Mouse (Mus musculus) thymus, adult 2 months (tissue): ENCODE measurements around the gene Maml3. TPM values are rescaled to one million over a fixed set of nuclear protein-coding genes. Genes with fewer than 3 reads are reported as not detected.

Source experiments
- DNase-seq: peaks from one replicate; pipeline ENCODE4 v3.0.0; 2021
- H3K27ac ChIP-seq: fragments of 200-500 bp; 2 replicates; pipeline ENCODE4 v1.5.1; 2012; ENCODE audit warnings: low read length, control low read depth; ENCODE audit not compliant: control insufficient read depth, insufficient read depth
- H3K27me3 ChIP-seq: fragments of 200-500 bp; 2 replicates; pipeline ENCODE4 v1.6.1; 2012; ENCODE audit warnings: mild to moderate bottlenecking, low read length, moderate library complexity, mixed read lengths; ENCODE audit not compliant: control insufficient read depth, insufficient read depth
- H3K36me3 ChIP-seq: fragments of 200-500 bp; 2 replicates; pipeline ENCODE4 v1.6.1; 2012; ENCODE audit warnings: mild to moderate bottlenecking, low read length, moderate library complexity; ENCODE audit not compliant: control insufficient read depth, insufficient read depth
- H3K4me1 ChIP-seq: fragments of 200-500 bp; replicated peaks from 2 replicates; pipeline ENCODE4 v1.6.1; 2012; ENCODE audit warnings: low read length; ENCODE audit not compliant: control insufficient read depth, insufficient read depth
- H3K4me3 ChIP-seq: fragments of 200-500 bp; 2 replicates; pipeline ENCODE4 v1.5.1; 2012; ENCODE audit warnings: mild to moderate bottlenecking, low read length, control low read depth, moderate library complexity; ENCODE audit not compliant: control insufficient read depth, insufficient read depth
- CTCF ChIP-seq: fragments of 200-500 bp; IDR thresholded peaks from 2 replicates; pipeline ENCODE4 v1.5.1; 2012; ENCODE audit warnings: mild to moderate bottlenecking, control low read depth, low read length, moderate library complexity, borderline replicate concordance; ENCODE audit not compliant: control insufficient read depth, poor library complexity, insufficient read depth; ENCODE audit errors: extremely low read depth
- POLR2A ChIP-seq: fragments of 200-500 bp; IDR thresholded peaks from 2 replicates; pipeline ENCODE4 v1.6.1; 2012; ENCODE audit warnings: mild to moderate bottlenecking, low read length, control low read depth, moderate library complexity; ENCODE audit not compliant: control insufficient read depth, poor library complexity, insufficient read depth; ENCODE audit errors: extremely low read depth
- WGBS: fragments of 180-500 bp; shearing (Covaris S2); methylation state at CpG from one replicate; pipeline ENCODE4 v1.1.7; 2018; 5-methylcytosine and 5-hydroxymethylcytosine counted together
- polyA plus RNA-seq: library from polyadenylated mRNA; depleted of rRNA; stranded (reverse); fragments of >200 nt; gene quantifications from 2 replicates; pipeline ENCODE4 v1.2.3, GENCODE M21; 2012

Maml3 gene
- polyA plus RNA-seq, 1 experiment, result 3.5 TPM

DNA sequence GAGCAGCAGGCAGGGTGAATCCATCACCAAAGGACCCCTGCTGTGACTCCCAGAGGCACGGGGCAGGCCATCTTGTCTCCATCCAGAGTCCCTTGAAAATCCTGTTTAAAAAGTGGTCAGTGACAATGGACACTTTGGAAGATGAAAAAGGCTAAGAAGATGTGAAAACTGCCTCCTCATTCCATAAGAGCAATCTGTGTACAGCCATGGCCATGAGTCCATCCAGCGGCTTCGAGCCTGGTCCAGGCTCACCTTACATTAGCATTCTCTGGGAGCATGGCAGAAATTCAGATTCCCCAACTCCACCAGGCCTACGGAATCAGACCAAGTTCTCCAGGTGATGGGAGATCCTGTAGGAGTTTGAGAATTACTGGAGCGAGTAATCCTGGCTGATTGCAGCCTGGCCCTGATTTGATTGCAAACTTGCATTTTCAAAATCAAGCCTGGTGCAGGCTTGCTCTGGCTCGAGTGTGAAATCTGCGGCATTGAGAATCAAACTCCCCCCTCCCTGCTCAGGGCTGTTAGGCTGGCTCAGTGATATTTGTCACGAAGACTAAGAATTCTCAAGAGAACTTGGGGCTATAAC is 402.1 kb downstream of the Maml3 start:
- TF ChIP-seq CTCF (no peak), POLR2A (no peak)
- no peaks in the 10 kb centered on the region for H3K27me3 ChIP-seq
- no peak for DNase-seq
- H3K4me3 ChIP-seq, result no peak overlapping the region
- WGBS, result 95% methylated on average over 8 of the region's 8 CpGs
- no peak overlapping the region for H3K27ac ChIP-seq
- peaks cover 20% of the 10 kb centered on the region for H3K4me1 ChIP-seq
- H3K36me3 ChIP-seq, result no peaks in the 10 kb centered on the region

DNA sequence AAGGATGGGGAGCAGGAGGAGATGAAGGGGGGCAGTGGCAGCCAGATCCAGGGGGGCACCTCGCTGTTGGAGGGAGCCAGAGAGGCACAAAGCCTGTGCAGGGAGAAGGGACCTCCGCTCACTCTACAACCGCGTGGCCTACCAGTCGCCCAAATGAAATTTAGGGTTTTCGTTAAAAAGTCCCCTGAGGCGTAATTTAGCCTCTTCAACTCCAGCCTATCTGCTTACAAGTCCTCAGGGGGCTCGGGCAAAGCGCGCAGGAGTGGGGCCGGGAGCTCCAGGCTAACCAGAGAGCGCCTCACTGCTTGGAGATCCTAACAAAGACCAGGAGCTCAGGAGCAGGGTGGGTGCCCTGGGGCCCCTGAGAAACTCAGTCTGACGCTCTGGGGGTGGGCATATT is 402.9 kb downstream of the Maml3 start:
- H3K27me3 ChIP-seq, result no peaks in the 10 kb centered on the region
- no peaks in the 10 kb centered on the region for H3K36me3 ChIP-seq
- no peak overlapping the region for H3K4me3 ChIP-seq
- 48% methylated on average over 13 of the region's 13 CpGs for WGBS
- no peak overlapping the region for H3K27ac ChIP-seq
- peak; percentile 10 for DNase-seq
- TF ChIP-seq CTCF, result no peak
- TF ChIP-seq POLR2A, result no peak
- peaks cover 20% of the 10 kb centered on the region for H3K4me1 ChIP-seq

DNA sequence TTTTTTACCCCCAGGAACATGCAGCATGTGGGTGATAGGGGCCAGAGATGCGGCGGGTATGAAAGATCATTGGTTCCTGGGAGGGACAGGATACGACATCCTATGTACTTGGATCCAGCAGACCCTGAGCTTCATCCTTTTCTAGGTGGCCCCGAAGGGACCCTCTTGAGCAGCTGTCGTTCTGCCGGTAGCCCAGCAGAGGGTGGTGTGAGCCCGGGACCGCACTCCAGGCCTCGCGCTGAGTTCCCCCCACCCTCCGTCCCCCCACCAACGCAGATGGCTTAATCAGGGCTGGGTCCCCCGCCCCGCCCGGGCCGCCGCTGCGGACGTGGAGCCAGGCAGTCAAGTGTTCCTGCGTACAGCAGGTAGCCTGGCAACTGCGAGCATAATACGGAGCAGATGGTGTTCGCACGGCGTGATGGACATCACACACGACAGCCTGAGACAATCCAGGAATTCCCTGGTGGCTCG is 403.6 kb downstream of the Maml3 start:
- Histone ChIP-seq H3K4me1 (peaks cover 20% of the 10 kb centered on the region), H3K4me3 (peak overlapping the region; percentile 48), H3K27me3 (no peaks in the 10 kb centered on the region), H3K27ac (no peak overlapping the region), H3K36me3 (no peaks in the 10 kb centered on the region)
- TF ChIP-seq POLR2A (no peak), CTCF (peak; percentile 90)
- WGBS, result under 1% methylated on average over 27 of the region's 27 CpGs
- peak; percentile 75 for DNase-seq

DNA sequence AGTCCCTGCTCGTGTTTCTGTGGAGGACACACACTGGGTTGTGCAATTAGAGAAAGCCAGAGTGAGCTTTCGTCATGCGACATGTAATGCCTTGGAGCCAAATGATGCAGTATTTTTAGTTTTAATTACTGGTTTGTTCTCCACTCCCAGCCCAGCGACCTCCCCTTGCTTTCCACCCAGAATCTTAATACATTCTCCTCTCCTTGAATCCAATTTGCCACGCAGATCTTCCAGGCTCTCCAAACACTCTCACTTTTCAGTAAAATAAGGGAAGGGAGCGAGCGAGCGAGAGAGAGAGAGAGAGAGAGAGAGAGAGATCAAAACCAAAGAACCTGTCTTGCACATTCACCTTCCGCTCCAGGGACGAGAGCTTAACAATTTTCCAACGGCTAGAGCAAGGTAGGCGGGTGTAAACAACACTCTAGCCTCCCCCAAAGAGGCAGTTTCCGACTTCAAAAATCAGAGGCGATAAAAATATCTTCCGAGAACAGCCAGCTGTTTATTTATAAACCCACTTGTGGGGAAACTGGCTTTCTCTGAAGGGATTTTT is 404.1 kb downstream of the Maml3 start:
- no peak overlapping the region for H3K4me3 ChIP-seq
- 11% methylated on average over 15 of the region's 15 CpGs for WGBS
- no peak overlapping the region for H3K27ac ChIP-seq
- DNase-seq, result peak; percentile 24
- TF ChIP-seq CTCF (no peak), POLR2A (no peak)
- H3K27me3 ChIP-seq, result no peaks in the 10 kb centered on the region
- H3K36me3 ChIP-seq, result no peaks in the 10 kb centered on the region
- H3K4me1 ChIP-seq, result peaks cover 20% of the 10 kb centered on the region

DNA sequence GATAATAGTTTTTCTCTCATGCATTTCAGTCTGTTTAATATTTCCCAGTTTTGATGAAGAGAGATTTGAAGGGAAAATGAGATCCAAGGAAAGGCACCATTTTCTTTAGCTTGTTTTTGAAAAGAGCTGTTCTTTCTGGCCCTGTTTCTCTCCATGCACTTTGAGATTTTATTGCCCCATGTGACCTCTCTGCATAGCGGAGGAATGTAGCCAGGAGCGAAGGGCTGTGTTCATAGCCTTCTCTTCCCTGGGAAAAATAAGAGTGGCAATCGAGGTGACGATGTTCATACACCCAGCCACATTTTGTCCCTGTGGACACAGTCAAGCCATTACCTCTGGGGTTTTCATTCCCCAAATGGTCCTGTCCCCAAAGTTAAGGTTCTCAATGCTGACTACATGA is 404.8 kb downstream of the Maml3 start:
- H3K27me3 ChIP-seq, result no peaks in the 10 kb centered on the region
- no peak overlapping the region for H3K27ac ChIP-seq
- WGBS, result 96% methylated on average over 4 of the region's 4 CpGs
- no peak overlapping the region for H3K4me3 ChIP-seq
- no peak for TF ChIP-seq CTCF
- no peak for TF ChIP-seq POLR2A
- DNase-seq, result no peak
- H3K36me3 ChIP-seq, result no peaks in the 10 kb centered on the region
- H3K4me1 ChIP-seq, result peaks cover 20% of the 10 kb centered on the region

DNA sequence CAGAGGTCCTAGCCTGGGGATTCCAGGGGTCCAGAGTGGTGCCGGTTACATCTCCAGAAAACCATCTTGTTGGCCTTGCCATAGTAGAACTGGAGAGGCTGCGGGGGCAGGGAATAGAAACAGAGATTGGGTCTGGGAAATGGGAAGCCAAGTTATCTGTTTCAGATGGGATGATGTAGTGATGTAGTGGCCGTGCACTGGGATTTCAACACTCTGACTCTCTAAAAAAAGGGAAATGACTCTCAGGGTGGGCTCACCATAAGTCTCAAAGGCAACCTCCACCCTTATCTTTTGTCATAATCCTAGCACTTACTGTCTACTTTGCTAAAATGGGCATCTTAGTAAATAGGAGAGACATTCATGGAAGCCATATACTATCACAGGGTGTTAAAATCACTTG is 406.9 kb downstream of the Maml3 start:
- Histone ChIP-seq H3K4me1 (peaks cover 20% of the 10 kb centered on the region), H3K4me3 (no peak overlapping the region), H3K36me3 (no peaks in the 10 kb centered on the region), H3K27ac (no peak overlapping the region), H3K27me3 (no peaks in the 10 kb centered on the region)
- TF ChIP-seq POLR2A, result no peak
- TF ChIP-seq CTCF, result no peak
- WGBS, result 100% methylated on average over 3 of the region's 3 CpGs
- DNase-seq, result no peak

DNA sequence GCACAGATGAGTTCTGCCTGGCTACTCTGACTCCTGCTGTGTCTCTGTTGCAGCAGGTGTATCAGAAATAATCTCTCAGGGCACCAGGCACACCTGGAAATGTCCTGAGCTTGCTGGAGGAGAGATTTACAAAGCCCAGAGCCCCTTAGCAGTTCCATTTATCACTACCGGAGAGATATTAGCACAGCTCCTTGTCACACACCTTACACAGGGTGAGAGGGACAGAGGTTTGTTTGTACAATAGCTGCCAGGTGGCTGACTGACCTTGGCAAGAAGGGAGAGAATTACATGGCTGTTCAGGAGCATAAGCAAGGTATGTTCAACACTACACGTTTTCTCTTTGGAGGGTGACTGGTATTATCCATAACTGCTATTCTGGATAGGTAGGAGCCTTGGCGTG is 409.2 kb downstream of the Maml3 start:
- WGBS, result 96% methylated on average over 3 of the region's 3 CpGs
- DNase-seq, result no peak
- TF ChIP-seq CTCF (no peak), POLR2A (no peak)
- Histone ChIP-seq H3K4me1 (peaks cover 6% of the 10 kb centered on the region), H3K27ac (no peak overlapping the region), H3K27me3 (no peaks in the 10 kb centered on the region), H3K36me3 (no peaks in the 10 kb centered on the region), H3K4me3 (no peak overlapping the region)
